Mouse (Mus musculus) forebrain, embryonic 14.5 days (tissue): ENCODE measurements at regions not wholly inside any gene's neighbourhood (a gene's known extent, or its start where the extent isn't known, plus 50 kb on each side); places are given as distances from the start of the nearest gene placed in this dataset.

Experiments
- ATAC-seq: fragments of 200-750 bp; cut with Nextera tagmentation; 2 replicates; pipeline ENCODE4 v1.8.0; 2017; ENCODE audit warnings: mild to moderate bottlenecking, moderate library complexity
- DNase-seq: peaks from one replicate; pipeline ENCODE4 v3.0.0-alpha.2; 2015; ENCODE audit warnings: low spot score
- H3K27ac ChIP-seq: fragments of 300-500 bp; sonication (generic); 2 replicates; pipeline ENCODE4 v1.5.1; 2014; ENCODE audit warnings: low read depth, mild to moderate bottlenecking, control low read depth, low read length, moderate library complexity
- H3K27me3 ChIP-seq: fragments of 300-500 bp; sonication (generic); replicated peaks from 2 replicates; pipeline ENCODE4 v1.6.1; 2014; ENCODE audit warnings: low read length, control low read depth, mixed read lengths; ENCODE audit not compliant: control insufficient read depth, insufficient read depth
- H3K36me3 ChIP-seq: fragments of 300-500 bp; sonication (generic); 2 replicates; pipeline ENCODE4 v1.6.1; 2014; ENCODE audit warnings: low read length, control low read depth; ENCODE audit not compliant: control insufficient read depth, insufficient read depth
- H3K4me1 ChIP-seq: fragments of 300-500 bp; sonication (generic); 2 replicates; pipeline ENCODE4 v1.6.1; 2014; ENCODE audit warnings: antibody characterized with exemption, low read length, control low read depth; ENCODE audit not compliant: control insufficient read depth, insufficient read depth
- H3K4me2 ChIP-seq: fragments of 300-500 bp; sonication (generic); 2 replicates; pipeline ENCODE4 v1.6.1; 2014; ENCODE audit warnings: mild to moderate bottlenecking, control low read depth, low read length
- H3K4me3 ChIP-seq: fragments of 300-500 bp; sonication (generic); 2 replicates; pipeline ENCODE4 v1.5.1; 2014; ENCODE audit warnings: low read depth, low read length, control low read depth
- H3K9ac ChIP-seq: fragments of 300-500 bp; sonication (generic); 2 replicates; pipeline ENCODE4 v1.6.1; 2014; ENCODE audit warnings: mild to moderate bottlenecking, low read length, control low read depth, moderate library complexity
- H3K9me3 ChIP-seq: fragments of 300-500 bp; sonication (generic); replicated peaks from 2 replicates; pipeline ENCODE4 v1.6.1; 2016; ENCODE audit warnings: low read length, control low read depth, mixed read lengths; ENCODE audit not compliant: control insufficient read depth
- WGBS: fragments of 180-500 bp; shearing (Covaris S2); extraction: QIAGEN DNeasy Blood & Tissue Kit; methylation state at CpG from one replicate; pipeline ENCODE4 v1.1.7; 2014; 5-methylcytosine and 5-hydroxymethylcytosine counted together

GRCm38 (mm10) chr10:118648111-118648510, 207.3 kb downstream of the Ifng start:
- Histone ChIP-seq H3K27me3 (no peaks in the 10 kb centered on the region), H3K9me3 (no peaks in the 10 kb centered on the region), H3K4me2 (no peak overlapping the region), H3K9ac (no peak overlapping the region), H3K36me3 (no peaks in the 10 kb centered on the region), H3K4me1 (no peaks in the 10 kb centered on the region), H3K4me3 (no peak overlapping the region), H3K27ac (no peak overlapping the region; the same call in 1 of the 2 replicates)
- 64% methylated on average over 2 of the region's 2 CpGs for WGBS
- ATAC-seq (no peak), DNase-seq (peak; percentile 58)

GRCm38 (mm10) chr10:118656561-118656960, 213.4 kb downstream of the Dyrk2 start:
- Histone ChIP-seq H3K4me1 (no peaks in the 10 kb centered on the region), H3K27me3 (no peaks in the 10 kb centered on the region), H3K27ac (no peak overlapping the region), H3K9me3 (no peaks in the 10 kb centered on the region), H3K9ac (no peak overlapping the region), H3K36me3 (no peaks in the 10 kb centered on the region), H3K4me2 (no peak overlapping the region), H3K4me3 (no peak overlapping the region)
- ATAC-seq (no peak), DNase-seq (no peak)
- 84% methylated on average over 5 of the region's 5 CpGs for WGBS

GRCm38 (mm10) chr10:118666009-118666408, 204.0 kb downstream of the Dyrk2 start:
- no peak overlapping the region for H3K27ac ChIP-seq
- no peak overlapping the region for H3K4me3 ChIP-seq
- DNase-seq = no peak
- no peak overlapping the region for H3K9ac ChIP-seq
- no peaks in the 10 kb centered on the region for H3K9me3 ChIP-seq
- no peak overlapping the region for H3K4me2 ChIP-seq
- WGBS = 21% methylated on average over 3 of the region's 3 CpGs
- no peaks in the 10 kb centered on the region for H3K36me3 ChIP-seq
- H3K27me3 ChIP-seq = no peaks in the 10 kb centered on the region
- ATAC-seq = no peak
- H3K4me1 ChIP-seq = no peaks in the 10 kb centered on the region

- Histone ChIP-seq H3K9me3 (peaks cover 7% of the 10 kb centered on the region), H3K4me3 (no peak overlapping the region), H3K4me2 (no peak overlapping the region; the same call in 1 of the 2 replicates), H3K9ac (no peak overlapping the region), H3K27ac (no peak overlapping the region), H3K36me3 (no peaks in the 10 kb centered on the region), H3K27me3 (no peaks in the 10 kb centered on the region), H3K4me1 (no peaks in the 10 kb centered on the region)
- peak; percentile 46; the same call in 1 of the 2 replicates for ATAC-seq
- WGBS = 62% methylated on average over 18 of the region's 18 CpGs
- peak; percentile 16 for DNase-seq
Measured at GRCm38 (mm10) chr10:118675816-118676465, 194.1 kb downstream of the Dyrk2 start.

GRCm38 (mm10) chr10:118678750-118679418, 191.1 kb downstream of the Dyrk2 start:
- 57% methylated on average over 12 of the region's 12 CpGs for WGBS
- no peak overlapping the region for H3K27ac ChIP-seq
- peak; percentile 13 for DNase-seq

GRCm38 (mm10) chr10:118679507-118679906, 190.5 kb downstream of the Dyrk2 start:
- Histone ChIP-seq H3K9me3 (no peaks in the 10 kb centered on the region), H3K27me3 (no peaks in the 10 kb centered on the region), H3K4me2 (no peak overlapping the region), H3K4me1 (no peaks in the 10 kb centered on the region), H3K27ac (no peak overlapping the region), H3K36me3 (no peaks in the 10 kb centered on the region), H3K9ac (no peak overlapping the region), H3K4me3 (no peak overlapping the region)
- WGBS = 69% methylated on average over 5 of the region's 5 CpGs
- DNase-seq (no peak), ATAC-seq (no peak)

More at GRCm38 (mm10) chr10:118678750-118679418, 191.1 kb downstream of the Dyrk2 start:
- Histone ChIP-seq H3K27me3 (no peaks in the 10 kb centered on the region), H3K9me3 (no peaks in the 10 kb centered on the region), H3K36me3 (no peaks in the 10 kb centered on the region), H3K4me3 (no peak overlapping the region), H3K4me2 (no peak overlapping the region), H3K9ac (no peak overlapping the region), H3K4me1 (no peaks in the 10 kb centered on the region)
- ATAC-seq = no peak

- no peak overlapping the region for H3K4me3 ChIP-seq
- ATAC-seq (no peak), DNase-seq (no peak)
- H3K9ac ChIP-seq = no peak overlapping the region
- no peak overlapping the region for H3K4me2 ChIP-seq
- no peak overlapping the region for H3K27ac ChIP-seq
- no peaks in the 10 kb centered on the region for H3K27me3 ChIP-seq
- no peaks in the 10 kb centered on the region for H3K9me3 ChIP-seq
- WGBS = 76% methylated on average over 6 of the region's 6 CpGs
- H3K4me1 ChIP-seq = no peaks in the 10 kb centered on the region
- no peaks in the 10 kb centered on the region for H3K36me3 ChIP-seq
Measured at GRCm38 (mm10) chr10:118680896-118681295, 189.1 kb downstream of the Dyrk2 start.

GRCm38 (mm10) chr10:118683356-118683755, 186.7 kb downstream of the Dyrk2 start:
- H3K27ac ChIP-seq = no peak overlapping the region
- 87% methylated on average over 9 of the region's 9 CpGs for WGBS
- H3K36me3 ChIP-seq = no peaks in the 10 kb centered on the region
- no peak overlapping the region for H3K9ac ChIP-seq
- ATAC-seq (no peak), DNase-seq (no peak)
- H3K27me3 ChIP-seq = no peaks in the 10 kb centered on the region
- H3K4me1 ChIP-seq = no peaks in the 10 kb centered on the region
- H3K4me3 ChIP-seq = no peak overlapping the region
- H3K4me2 ChIP-seq = no peak overlapping the region
- no peaks in the 10 kb centered on the region for H3K9me3 ChIP-seq

- ATAC-seq (no peak), DNase-seq (no peak)
- no peak overlapping the region for H3K27ac ChIP-seq
- H3K9ac ChIP-seq = no peak overlapping the region
- H3K4me2 ChIP-seq = no peak overlapping the region
- no peaks in the 10 kb centered on the region for H3K4me1 ChIP-seq
- H3K36me3 ChIP-seq = no peaks in the 10 kb centered on the region
- no peak overlapping the region for H3K4me3 ChIP-seq
- no peaks in the 10 kb centered on the region for H3K9me3 ChIP-seq
- 78% methylated on average over 3 of the region's 3 CpGs for WGBS
- no peaks in the 10 kb centered on the region for H3K27me3 ChIP-seq
Measured at GRCm38 (mm10) chr10:118699292-118699691, 170.7 kb downstream of the Dyrk2 start.
